Mouse (Mus musculus) spleen, adult 2 months (tissue): ENCODE measurements around the gene Brf1. TPM values are rescaled to one million over a fixed set of nuclear protein-coding genes. Genes with fewer than 3 reads are reported as not detected.

ENCODE experiments used
- DNase-seq, 2 experiments: peaks; one replicate each; pipeline versions ENCODE4 v3.0.0 to v3.0.0-alpha.2; 2012 to 2021; ENCODE audit warnings: low spot score in 2 of 2, low read depth in 1 of 2
- H3K27ac ChIP-seq: fragments of 200-500 bp; 2 replicates; pipeline ENCODE4 v1.5.1; 2012; ENCODE audit warnings: low read length, inconsistent platforms; ENCODE audit not compliant: insufficient read depth
- H3K27me3 ChIP-seq: fragments of 200-500 bp; 2 replicates; pipeline ENCODE4 v1.6.1; 2012; ENCODE audit warnings: mild to moderate bottlenecking, moderate library complexity, low read length, inconsistent platforms; ENCODE audit not compliant: control insufficient read depth, insufficient read depth
- H3K36me3 ChIP-seq: fragments of 200-500 bp; 2 replicates; pipeline ENCODE4 v1.6.1; 2012; ENCODE audit warnings: mild to moderate bottlenecking, low read length, inconsistent platforms; ENCODE audit not compliant: control insufficient read depth, insufficient read depth
- H3K4me1 ChIP-seq: fragments of 200-500 bp; 2 replicates; pipeline ENCODE4 v1.6.1; 2011; ENCODE audit warnings: inconsistent platforms; ENCODE audit not compliant: control insufficient read depth, insufficient read depth, insufficient read length
- H3K4me3 ChIP-seq: fragments of 200-500 bp; 2 replicates; pipeline ENCODE4 v1.5.1; 2011; ENCODE audit warnings: mild to moderate bottlenecking, inconsistent platforms; ENCODE audit not compliant: insufficient read depth, insufficient read length; ENCODE audit errors: extremely low read depth
- CTCF ChIP-seq: fragments of 200-500 bp; IDR thresholded peaks from 2 replicates; pipeline ENCODE4 v1.5.1; 2011; ENCODE audit warnings: mild to moderate bottlenecking, inconsistent platforms; ENCODE audit not compliant: insufficient read depth, insufficient read length, insufficient replicate concordance; ENCODE audit errors: extremely low read depth
- POLR2A ChIP-seq: fragments of 200-500 bp; IDR thresholded peaks from 2 replicates; pipeline ENCODE4 v1.6.1; 2011; ENCODE audit warnings: low read depth, low read length, inconsistent platforms
- WGBS: fragments of 180-500 bp; shearing (Covaris S2); methylation state at CpG from one replicate; pipeline ENCODE4 v1.1.7; 2018; 5-methylcytosine and 5-hydroxymethylcytosine counted together
- polyA plus RNA-seq: library from polyadenylated mRNA; depleted of rRNA; stranded (reverse); fragments of >200 nt; gene quantifications from 2 replicates; pipeline ENCODE4 v1.2.3, GENCODE M21; 2012; rRNA removed

The Brf1 gene
- polyA plus RNA-seq: 127 and 186 TPM in 2 replicates

DNA sequence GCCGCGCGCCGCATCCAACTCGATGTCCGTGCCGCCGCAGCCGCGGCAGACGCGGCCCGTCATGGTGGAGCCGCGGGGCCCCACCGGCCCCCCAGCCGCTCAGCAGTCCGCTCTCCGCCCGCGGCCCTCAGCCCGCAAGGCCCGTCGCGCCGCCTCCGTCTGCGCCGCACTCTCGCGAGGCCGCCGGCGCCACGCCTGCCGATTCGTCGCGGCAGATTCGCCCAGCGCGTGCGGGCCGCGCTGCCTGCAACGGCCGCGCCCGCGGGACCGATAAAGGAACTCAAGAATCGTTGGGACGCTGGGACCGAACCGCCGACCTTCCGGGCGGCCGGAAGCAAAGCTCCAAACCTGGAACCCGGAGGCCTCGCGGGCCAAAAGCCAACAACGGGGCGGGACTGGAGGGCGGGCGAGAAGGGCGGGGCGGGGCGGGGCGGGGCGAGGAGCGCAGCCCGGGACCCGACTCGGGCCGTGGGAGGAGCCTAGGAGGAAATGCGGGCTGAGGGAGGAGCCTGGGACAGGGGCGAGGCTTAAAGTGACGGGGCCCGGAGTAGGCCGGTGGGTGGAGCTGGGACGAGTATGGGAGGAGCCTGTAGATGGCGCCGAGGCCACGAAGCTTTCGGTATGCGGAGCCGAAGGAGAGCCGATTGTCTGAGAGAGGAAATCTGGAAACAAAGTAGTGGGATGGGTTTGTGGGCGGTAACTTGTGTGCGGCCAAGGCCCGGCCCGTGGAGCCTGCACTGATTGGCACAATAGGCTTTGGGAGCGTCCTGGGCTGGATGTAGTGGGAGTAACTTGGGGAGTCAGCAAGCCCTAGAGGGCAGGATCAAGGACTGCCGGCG lies at the start of gene Brf1:
Gene Brf1 (minus strand): TSS at position 411 of the 839 bp plus-strand sequence.
- WGBS: under 1% methylated on average over 91 of the region's 96 CpGs
- Histone ChIP-seq H3K4me1 (peaks cover 11% of the 10 kb centered on the region; the same call in 1 of the 2 replicates), H3K27me3 (no peaks in the 10 kb centered on the region), H3K4me3 (peak within 1 kb of the TSS; percentile 94), H3K27ac (peak within 1 kb of the TSS; percentile 97), H3K36me3 (no peaks in the 10 kb centered on the region; the same call in 1 of the 2 replicates)
- peak; percentile 92 to 97 for DNase-seq
- TF ChIP-seq CTCF (no peak), POLR2A (peak; percentile 76)

DNA sequence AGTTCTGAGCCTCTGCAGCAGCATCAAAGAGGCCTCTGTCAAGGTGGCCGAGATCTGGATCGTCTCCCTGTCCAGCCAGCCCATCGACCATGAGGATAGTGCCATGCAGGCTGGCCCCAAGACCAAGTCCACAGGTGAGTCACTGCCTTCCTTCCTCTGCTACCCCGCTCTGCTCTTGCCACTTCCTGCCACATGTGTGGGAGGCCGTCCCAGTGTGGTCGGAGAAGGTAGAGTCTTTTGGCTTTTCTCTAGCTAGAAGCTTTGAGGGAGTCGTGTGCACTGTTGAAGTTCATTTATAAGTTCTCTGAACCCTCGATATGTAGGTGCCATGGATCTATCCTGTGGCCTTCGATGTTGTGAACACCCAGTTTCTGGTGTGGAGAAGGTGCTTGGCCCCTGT lies 49.3 kb upstream of the Brf1 start:
- peak in 1 of 2 experiments; percentile 37 for DNase-seq
- peak overlapping the region; percentile 46 for H3K27ac ChIP-seq
- TF ChIP-seq POLR2A: no peak
- no peak for TF ChIP-seq CTCF

DNA sequence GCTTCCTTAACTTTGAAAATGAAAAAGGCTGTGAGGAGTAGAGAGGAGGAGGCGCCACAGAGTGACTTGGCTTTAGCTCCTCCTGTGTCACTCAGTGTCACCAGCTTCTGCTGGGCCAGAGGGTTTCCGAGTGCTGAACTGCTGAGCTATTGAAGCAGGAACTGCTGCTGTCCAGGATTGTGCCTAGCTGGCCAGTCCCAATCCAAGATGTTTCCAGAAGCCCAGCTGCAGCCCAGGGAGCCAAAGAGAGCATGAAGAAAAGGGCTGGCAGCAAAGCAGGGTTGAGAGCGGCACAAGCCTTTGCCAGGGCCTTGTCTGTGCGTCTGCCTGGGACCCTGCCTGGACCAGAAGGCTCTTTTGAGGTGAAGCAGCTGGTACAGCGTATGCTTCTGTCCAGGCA lies 47.6 kb upstream of the Brf1 start:
- WGBS: 92% methylated on average over 5 of the region's 5 CpGs
- DNase-seq: no peak
- Histone ChIP-seq H3K27me3 (no peaks in the 10 kb centered on the region), H3K36me3 (peaks cover 4% of the 10 kb centered on the region), H3K4me1 (peaks cover 13% of the 10 kb centered on the region; the same call in 1 of the 2 replicates), H3K27ac (peak overlapping the region; percentile 5; the same call in 1 of the 2 replicates), H3K4me3 (no peak overlapping the region)
- TF ChIP-seq POLR2A (no peak), CTCF (no peak)

More for the DNA sequence above, 49.3 kb upstream of the Brf1 start:
- 31% methylated on average over 9 of the region's 9 CpGs for WGBS
- Histone ChIP-seq H3K27me3 (no peaks in the 10 kb centered on the region), H3K4me1 (peaks cover 13% of the 10 kb centered on the region; the same call in 1 of the 2 replicates), H3K36me3 (peaks cover 4% of the 10 kb centered on the region), H3K4me3 (no peak overlapping the region)

DNA sequence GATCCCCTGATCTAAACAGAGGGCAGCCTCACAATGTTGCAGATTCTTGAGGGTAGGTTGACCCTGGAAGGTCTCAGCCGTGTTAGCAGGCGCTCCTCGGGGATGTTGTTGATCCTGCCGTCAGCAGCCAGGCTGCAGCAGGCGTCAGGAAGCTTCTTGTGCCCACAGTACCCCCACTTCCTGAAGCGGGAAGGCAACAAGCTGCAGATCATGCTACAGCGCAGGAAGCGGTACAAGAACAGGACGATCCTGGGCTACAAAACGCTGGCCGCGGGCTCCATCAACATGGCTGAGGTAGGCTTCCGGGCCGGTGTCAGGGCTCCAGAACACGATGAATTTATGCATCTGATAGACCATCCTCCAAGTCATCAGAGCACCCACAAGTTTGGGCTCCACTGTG lies 46.4 kb upstream of the Brf1 start:
- Histone ChIP-seq H3K27me3 (no peaks in the 10 kb centered on the region), H3K4me3 (no peak overlapping the region), H3K4me1 (peaks cover 13% of the 10 kb centered on the region; the same call in 1 of the 2 replicates), H3K27ac (peak overlapping the region; percentile 15; the same call in 1 of the 2 replicates), H3K36me3 (peaks cover 1% of the 10 kb centered on the region; the same call in 1 of the 2 replicates)
- TF ChIP-seq CTCF (no peak), POLR2A (no peak)
- 17% methylated on average over 15 of the region's 15 CpGs for WGBS
- no peak for DNase-seq

DNA sequence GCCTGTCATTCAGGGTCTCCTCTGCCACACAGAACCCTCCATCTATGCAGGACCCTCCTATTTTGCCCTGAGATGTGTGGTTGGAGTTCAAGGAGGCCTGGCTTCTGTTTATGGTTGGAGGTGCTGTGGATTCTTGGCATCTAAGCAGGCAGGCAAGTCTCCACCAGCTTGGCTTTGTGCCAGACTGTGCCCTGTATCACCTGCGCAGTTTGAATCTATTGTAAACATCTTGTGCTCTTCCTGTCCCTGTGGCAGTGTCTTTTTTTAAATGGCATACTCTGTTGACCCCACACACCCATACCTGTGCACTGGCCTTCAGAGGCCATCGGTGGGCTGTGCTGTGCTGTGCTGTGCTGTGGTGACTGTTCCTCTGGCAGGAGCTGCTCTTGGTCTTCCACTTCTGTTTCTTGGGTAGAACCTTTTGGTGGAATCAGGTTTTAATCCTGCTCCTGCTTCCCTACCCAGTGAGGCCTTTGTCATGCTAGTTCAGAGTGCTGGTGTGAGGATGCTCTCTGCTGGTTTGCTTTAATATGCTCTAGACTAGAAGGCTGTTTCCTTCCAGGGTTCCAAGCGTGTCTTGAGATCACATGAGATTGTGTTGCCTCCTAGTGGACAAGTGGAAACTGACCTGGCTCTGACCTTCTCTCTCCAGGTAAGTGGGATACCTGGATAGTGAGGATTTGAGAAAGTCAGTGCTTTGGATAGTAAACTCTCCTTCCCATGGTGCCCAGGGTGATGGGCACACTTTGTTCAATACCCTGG lies 44.6 kb upstream of the Brf1 start:
- Histone ChIP-seq H3K36me3 (peaks cover 1% of the 10 kb centered on the region; the same call in 1 of the 2 replicates), H3K4me3 (no peak overlapping the region), H3K4me1 (peaks cover 12% of the 10 kb centered on the region; the same call in 1 of the 2 replicates), H3K27ac (peak overlapping the region; percentile 50), H3K27me3 (no peaks in the 10 kb centered on the region)
- DNase-seq: peak in 1 of 2 experiments; percentile 30
- TF ChIP-seq POLR2A (no peak), CTCF (no peak)
- 72% methylated on average over 3 of the region's 3 CpGs for WGBS

DNA sequence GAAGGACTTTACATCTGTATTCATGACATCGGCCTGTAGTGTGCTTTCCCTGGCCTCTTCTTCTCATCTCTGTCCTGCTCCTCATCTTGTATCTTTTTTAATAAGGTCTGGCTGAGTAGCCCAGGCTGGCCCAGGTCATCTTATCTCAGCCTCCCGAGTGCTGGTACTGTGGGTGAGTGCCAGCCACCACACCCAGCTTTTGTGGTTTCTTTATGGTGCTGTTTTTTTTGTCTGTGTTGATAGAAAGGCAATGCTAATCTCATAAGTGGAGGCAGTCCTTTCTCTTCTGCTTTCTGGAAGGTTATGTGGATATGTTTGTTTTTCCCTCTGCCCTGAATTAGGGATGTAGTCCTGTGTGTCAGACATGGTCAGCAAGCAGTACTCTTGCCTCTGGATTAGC lies 42.0 kb upstream of the Brf1 start:
- TF ChIP-seq CTCF (no peak), POLR2A (no peak)
- no peak for DNase-seq
- Histone ChIP-seq H3K4me3 (no peak overlapping the region), H3K27me3 (no peaks in the 10 kb centered on the region), H3K36me3 (no peaks in the 10 kb centered on the region), H3K4me1 (peaks cover 4% of the 10 kb centered on the region; the same call in 1 of the 2 replicates), H3K27ac (no peak overlapping the region)
- WGBS: 56% methylated on average over 2 of the region's 2 CpGs
